Mouse (Mus musculus) G1E (cell line): Measurements from ENCODE around the gene Rftn2. TPM values are rescaled to one million over a fixed set of nuclear protein-coding genes. Genes with fewer than 3 reads are reported as not detected.

Experiments used
- ATAC-seq: 2 replicates; pipeline ENCODE4 v1.8.0; 2016; ENCODE audit warnings: mild to moderate bottlenecking; ENCODE audit not compliant: insufficient number of reproducible peaks, poor library complexity, low FRiP score, severe bottlenecking; ENCODE audit errors: extremely low read depth
- DNase-seq: peaks from one replicate; pipeline ENCODE4 v3.0.0; 2012; ENCODE audit warnings: low spot score
- H3K27me3 ChIP-seq: 2 replicates; pipeline ENCODE4 v1.6.1; 2012; ENCODE audit warnings: mild to moderate bottlenecking, low read length, inconsistent platforms; ENCODE audit not compliant: insufficient read depth
- H3K36me3 ChIP-seq: replicated peaks from 2 replicates; pipeline ENCODE3; 2012; ENCODE audit warnings: mild to moderate bottlenecking, inconsistent platforms
- H3K4me1 ChIP-seq: 2 replicates; pipeline ENCODE4 v1.6.1; 2012; ENCODE audit warnings: low read depth, low read length, inconsistent platforms, mixed read lengths; ENCODE audit not compliant: insufficient read depth
- H3K4me3 ChIP-seq: 2 replicates; pipeline ENCODE4 v1.5.1; 2012; ENCODE audit warnings: low read depth, mild to moderate bottlenecking, inconsistent platforms, low read length, moderate library complexity, mixed read lengths
- H3K9me3 ChIP-seq: replicated peaks from 2 replicates; pipeline ENCODE4 v1.6.1; 2012; ENCODE audit warnings: inconsistent platforms
- CTCF ChIP-seq: IDR thresholded peaks from 2 replicates; pipeline ENCODE4 v1.5.1; 2012; ENCODE audit warnings: low read depth, low read length, inconsistent platforms, mixed read lengths
- GATA1 ChIP-seq: IDR thresholded peaks from 2 replicates; pipeline ENCODE4 v1.6.1; 2012; ENCODE audit warnings: borderline replicate concordance, low read length, inconsistent platforms, mixed read lengths
- GATA2 ChIP-seq: IDR thresholded peaks from 2 replicates; pipeline ENCODE4 v1.6.1; 2012; ENCODE audit warnings: low read depth, low read length, inconsistent platforms, borderline replicate concordance
- POLR2AphosphoS5 ChIP-seq: IDR thresholded peaks from 2 replicates; pipeline ENCODE4 v1.6.1; 2012; ENCODE audit warnings: low read depth, low read length, inconsistent platforms; ENCODE audit not compliant: insufficient replicate concordance
- TAL1 ChIP-seq: conservative IDR thresholded peaks from 2 replicates; pipeline ENCODE4 v1.6.1; 2012; ENCODE audit warnings: low read depth, low read length, inconsistent platforms, mixed read lengths
- polyA plus RNA-seq: library from polyadenylated mRNA; stranded (reverse); fragments of >175 nt; gene quantifications from 2 replicates; pipeline ENCODE4 v1.2.3, GENCODE M21; 2012
- total RNA-seq, 2 experiments: library from RNA; stranded (forward) in 1 of 2; stranded (reverse) in 1 of 2; fragments of 200-1000 nt in 1 of 2; fragments of >200 nt in 1 of 2; fragmentation: Nextera tagmentation in 1 of 2; gene quantifications; 2 replicates each; pipeline ENCODE4 v1.2.3; 2014 to 2017

The Rftn2 gene
- total and polyA plus RNA-seq, 3 experiments, result 0.08 to 3.2 (median 2.5) TPM

GRCm38 (mm10) chr1:55160218-55160617 is 66.4 kb downstream of the Rftn2 start:
- ATAC-seq (no peak), DNase-seq (no peak)
- TF ChIP-seq CTCF (no peak), GATA1 (no peak), GATA2 (no peak), TAL1 (no peak), POLR2AphosphoS5 (no peak)

GRCm38 (mm10) chr1:55158821-55159220 is 67.8 kb downstream of the Rftn2 start:
- H3K36me3 ChIP-seq, result peaks cover 65% of the 10 kb centered on the region
- DNase-seq (no peak), ATAC-seq (no peak)
- no peaks in the 10 kb centered on the region for H3K9me3 ChIP-seq
- no peak overlapping the region for H3K4me3 ChIP-seq
- TF ChIP-seq GATA2 (no peak), POLR2AphosphoS5 (no peak), TAL1 (no peak), GATA1 (no peak), CTCF (no peak)
- peaks cover 2% of the 10 kb centered on the region; the same call in 1 of the 2 replicates for H3K4me1 ChIP-seq
- 0 out of 2 replicates have a peak, but pooled peaks cover under 1% of the 10 kb centered on the region for H3K27me3 ChIP-seq

More at GRCm38 (mm10) chr1:55160218-55160617, 66.4 kb downstream of the Rftn2 start:
- H3K36me3 ChIP-seq, result peaks cover 55% of the 10 kb centered on the region
- peaks cover 4% of the 10 kb centered on the region; the same call in 1 of the 2 replicates for H3K4me1 ChIP-seq
- no peak overlapping the region for H3K4me3 ChIP-seq
- peaks cover 5% of the 10 kb centered on the region; the same call in 1 of the 2 replicates for H3K27me3 ChIP-seq
- H3K9me3 ChIP-seq, result no peaks in the 10 kb centered on the region

- no peak for ATAC-seq
- no peak for DNase-seq
- Histone ChIP-seq H3K4me1 (peaks cover 2% of the 10 kb centered on the region; the same call in 1 of the 2 replicates), H3K27me3 (no peaks in the 10 kb centered on the region), H3K36me3 (peaks cover 71% of the 10 kb centered on the region), H3K4me3 (no peak overlapping the region), H3K9me3 (no peaks in the 10 kb centered on the region)
- TF ChIP-seq GATA1, result no peak
- TF ChIP-seq GATA2, result no peak
- TF ChIP-seq TAL1, result no peak
- no peak for TF ChIP-seq POLR2AphosphoS5
- no peak for TF ChIP-seq CTCF
These were observed 68.4 kb downstream of the Rftn2 start for GRCm38 (mm10) chr1:55158211-55158610.

GRCm38 (mm10) chr1:55157329-55157728 is 69.3 kb downstream of the Rftn2 start:
- ATAC-seq, result no peak
- H3K36me3 ChIP-seq, result peaks cover 78% of the 10 kb centered on the region

GRCm38 (mm10) chr1:55145556-55145955 is 81.0 kb downstream of the Rftn2 start:
- peaks cover 71% of the 10 kb centered on the region for H3K36me3 ChIP-seq
- DNase-seq (no peak), ATAC-seq (no peak)
- H3K27me3 ChIP-seq, result no peaks in the 10 kb centered on the region
- TF ChIP-seq POLR2AphosphoS5, result no peak
- TF ChIP-seq TAL1, result no peak
- no peaks in the 10 kb centered on the region for H3K9me3 ChIP-seq
- peaks cover 1% of the 10 kb centered on the region; the same call in 1 of the 2 replicates for H3K4me1 ChIP-seq
- H3K4me3 ChIP-seq, result no peak overlapping the region

More at GRCm38 (mm10) chr1:55157329-55157728, 69.3 kb downstream of the Rftn2 start:
- no peaks in the 10 kb centered on the region for H3K27me3 ChIP-seq
- H3K4me1 ChIP-seq, result peaks cover 2% of the 10 kb centered on the region; the same call in 1 of the 2 replicates
- H3K9me3 ChIP-seq, result no peaks in the 10 kb centered on the region
- H3K4me3 ChIP-seq, result no peak overlapping the region
- no peak for DNase-seq
- TF ChIP-seq CTCF (no peak), GATA2 (no peak)

- Histone ChIP-seq H3K4me3 (no peak overlapping the region), H3K4me1 (peaks cover 2% of the 10 kb centered on the region; the same call in 1 of the 2 replicates), H3K36me3 (peaks cover 69% of the 10 kb centered on the region), H3K27me3 (no peaks in the 10 kb centered on the region), H3K9me3 (no peaks in the 10 kb centered on the region)
- ATAC-seq, result no peak
- TF ChIP-seq GATA2, result no peak
- no peak for TF ChIP-seq CTCF
- TF ChIP-seq POLR2AphosphoS5, result no peak
- TF ChIP-seq GATA1, result no peak
- no peak for TF ChIP-seq TAL1
- no peak for DNase-seq
These were observed 82.2 kb downstream of the Rftn2 start for GRCm38 (mm10) chr1:55144338-55144737.

- H3K36me3 ChIP-seq, result peaks cover 54% of the 10 kb centered on the region
- TF ChIP-seq CTCF, result no peak
- no peak for TF ChIP-seq POLR2AphosphoS5
- no peak for TF ChIP-seq GATA2
- TF ChIP-seq TAL1, result no peak
- TF ChIP-seq GATA1, result no peak
- no peak for DNase-seq
These were observed 90.7 kb downstream of the Rftn2 start for GRCm38 (mm10) chr1:55135846-55136245.

More at GRCm38 (mm10) chr1:55135846-55136245, 90.7 kb downstream of the Rftn2 start:
- H3K9me3 ChIP-seq, result no peaks in the 10 kb centered on the region
- ATAC-seq, result no peak
- H3K4me1 ChIP-seq, result peaks cover 23% of the 10 kb centered on the region
- no peaks in the 10 kb centered on the region for H3K27me3 ChIP-seq
- no peak overlapping the region for H3K4me3 ChIP-seq
